Mouse (Mus musculus) embryonic stem cell, embryonic (primary cell): ENCODE measurements around the gene Nptxr.

Experiments used
- CTCF ChIA-PET, 4 experiments: fragments of 300-600 bp in 2 of 4; fragments of 350-600 bp in 2 of 4; sonication (Branson Sonifier 250); formaldehyde crosslinking; loops; one replicate each; lab custom pipeline; 2022; ENCODE audit warnings: inconsistent platforms in 2 of 4; lab: Charles Lee
- POLR2A ChIA-PET, 4 experiments: fragments of 300-600 bp in 2 of 4; fragments of 350-600 bp in 2 of 4; sonication (Branson Sonifier 250); formaldehyde crosslinking; loops; one replicate each; lab custom pipeline; 2022; ENCODE audit warnings: antibody characterized with exemption in 4 of 4, inconsistent platforms in 1 of 4; lab: Charles Lee

Nptxr gene

GRCm38 (mm10) chr15:79804352-79805071 is at the start of gene Nptxr:
TSS of gene Nptxr (minus strand) at chr15:79804766.
- CTCF ChIA-PET, result interaction anchor here (0.5 to 1.8 kb wide), 13 partner anchors 10 to 822 kb away, joined by 3 to 10 read pairs (median 4); no protein-coding TSS in a partner anchor
- POLR2A ChIA-PET, result interaction anchor here (0.6 to 3.5 kb wide), 47 partner anchors 9 to 454 kb away, joined by 3 to 26 read pairs (median 4); partner anchors contain the start of genes Atf4 (in 1 of the 4), Cby1 (in 1 of the 4), Dnal4 (in 1 of the 4) and Fam227a (in 1 of the 4)

- ChIA-PET POLR2A (interaction anchor here in 2 of 4 experiments (1.1 to 10.0 kb wide), 8 partner anchors 16 to 51 kb away, joined by 3 to 293 read pairs (median 4); partner anchors contain the start of genes Npcd (in 2 of the 2) and Cbx6 (in 1 of the 2)), CTCF (interaction anchor here (0.6 to 1.6 kb wide), 5 partner anchors 18 to 471 kb away, joined by 3 to 9 read pairs (median 4); no protein-coding TSS in a partner anchor)
These were observed 45.6 kb upstream of the Nptxr start for GRCm38 (mm10) chr15:79850143-79850542.

GRCm38 (mm10) chr15:79847100-79847499 is 42.5 kb upstream of the Nptxr start:
- ChIA-PET CTCF (interaction anchor here in 3 of 4 experiments (0.5 to 3.6 kb wide), 16 partner anchors 14 to 846 kb away, joined by 3 to 34 read pairs (median 4); partner anchors contain the start of genes Cbx6 (in 1 of the 3) and Npcd (in 1 of the 3)), POLR2A (interaction anchor here in 3 of 4 experiments (0.5 to 10.0 kb wide), 114 partner anchors 8 to 1853 kb away, joined by 3 to 293 read pairs (median 6); partner anchors contain the start of genes Cbx6 (in 3 of the 3), Cbx7 (in 3 of the 3), Npcd (in 3 of the 3) and Apobec3 (in 2 of the 3))

- ChIA-PET CTCF (interaction anchor here in 3 of 4 experiments (0.6 to 3.6 kb wide), 8 partner anchors 10 to 140 kb away, joined by 3 to 34 read pairs (median 4); partner anchors contain the start of genes Cbx6 (in 1 of the 3) and Npcd (in 1 of the 3)), POLR2A (interaction anchor here (0.6 to 10.0 kb wide), 113 partner anchors 8 to 691 kb away, joined by 3 to 293 read pairs (median 5); partner anchors contain the start of genes Cbx6 (in 3 of the 4), Npcd (in 3 of the 4), Apobec3 (in 2 of the 4) and Cbx7 (in 2 of the 4))
These were observed 41.4 kb upstream of the Nptxr start for GRCm38 (mm10) chr15:79845986-79846385.

GRCm38 (mm10) chr15:79842985-79843384 is 38.4 kb upstream of the Nptxr start:
- CTCF ChIA-PET, result interaction anchor here (0.6 to 2.5 kb wide), 8 partner anchors 10 to 185 kb away, joined by 3 to 24 read pairs (median 4); partner anchors contain the start of gene Fam227a (in 1 of the 4)
- POLR2A ChIA-PET, result interaction anchor here in 3 of 4 experiments (0.8 to 8.9 kb wide), 22 partner anchors 9 to 326 kb away, joined by 3 to 293 read pairs (median 4); partner anchors contain the start of genes Apobec3 (in 2 of the 3), Npcd (in 2 of the 3) and Cbx6 (in 1 of the 3)

- CTCF ChIA-PET, result interaction anchor here in 1 of 4 experiments (0.6 kb wide), 1 partner anchor 62 kb away, joined by 3 read pairs; no protein-coding TSS in a partner anchor
- POLR2A ChIA-PET, result interaction anchor here in 1 of 4 experiments (19.4 kb wide), 1 partner anchor 5 kb away, joined by 293 read pairs; no protein-coding TSS in a partner anchor
These were observed 35.7 kb upstream of the Nptxr start for GRCm38 (mm10) chr15:79840281-79840680.

GRCm38 (mm10) chr15:79834881-79835260 is 30.3 kb upstream of the Nptxr start:
- POLR2A ChIA-PET, result interaction anchor here in 3 of 4 experiments (0.6 to 19.4 kb wide), 6 partner anchors 11 to 174 kb away, joined by 3 to 293 read pairs (median 4); no protein-coding TSS in a partner anchor
- CTCF ChIA-PET, result interaction anchor here in 2 of 4 experiments (0.9 to 1.5 kb wide), 2 partner anchors 11 to 93 kb away, joined by 3 to 4 read pairs; no protein-coding TSS in a partner anchor

- CTCF ChIA-PET, result interaction anchor here in 3 of 4 experiments (0.5 to 3.4 kb wide), 11 partner anchors 10 to 611 kb away, joined by 3 to 34 read pairs (median 4); no protein-coding TSS in a partner anchor
These were observed 29.7 kb upstream of the Nptxr start, which contains the start of the genes Npcd and Cbx6 for GRCm38 (mm10) chr15:79834130-79834880. TSS of gene Npcd (minus strand) at chr15:79834237. TSS of gene Cbx6 (minus strand) at chr15:79834688.

GRCm38 (mm10) chr15:79833251-79834050 is 28.9 kb upstream of the Nptxr start:
- CTCF ChIA-PET, result interaction anchor here in 3 of 4 experiments (0.5 to 3.4 kb wide), 17 partner anchors 9 to 610 kb away, joined by 3 to 34 read pairs (median 5); partner anchors contain the start of gene Josd1 (in 1 of the 3)
- POLR2A ChIA-PET, result interaction anchor here in 3 of 4 experiments (0.7 to 19.4 kb wide), 41 partner anchors 7 to 431 kb away, joined by 3 to 293 read pairs (median 4); partner anchors contain the start of genes Atf4 (in 1 of the 3), Cby1 (in 1 of the 3), Fam227a (in 1 of the 3) and Kcnj4 (in 1 of the 3)

More at GRCm38 (mm10) chr15:79834130-79834880, 29.7 kb upstream of the Nptxr start, which contains the start of the genes Npcd and Cbx6:
- POLR2A ChIA-PET, result interaction anchor here in 3 of 4 experiments (0.6 to 19.4 kb wide), 37 partner anchors 8 to 430 kb away, joined by 3 to 293 read pairs (median 4); partner anchors contain the start of genes Atf4 (in 1 of the 3), Cby1 (in 1 of the 3), Fam227a (in 1 of the 3) and Rps19bp1 (in 1 of the 3)

- ChIA-PET POLR2A (interaction anchor here in 3 of 4 experiments (0.5 to 19.4 kb wide), 48 partner anchors 8 to 425 kb away, joined by 3 to 293 read pairs (median 4); partner anchors contain the start of genes Apobec3 (in 1 of the 3), Cbx7 (in 1 of the 3), Cby1 (in 1 of the 3) and Fam227a (in 1 of the 3)), CTCF (interaction anchor here (0.6 to 4.1 kb wide), 69 partner anchors 8 to 806 kb away, joined by 3 to 34 read pairs (median 4); partner anchors contain the start of genes Apobec3 (in 1 of the 4), Cbx7 (in 1 of the 4), Cby1 (in 1 of the 4) and Fam227a (in 1 of the 4))
These were observed 27.7 kb upstream of the Nptxr start for GRCm38 (mm10) chr15:79832064-79832900.

- CTCF ChIA-PET, result interaction anchor here (0.5 to 4.1 kb wide), 52 partner anchors 9 to 357 kb away, joined by 3 to 24 read pairs (median 4); partner anchors contain the start of genes Apobec3 (in 2 of the 4), Cby1 (in 1 of the 4), Fam227a (in 1 of the 4) and Nptxr (in 1 of the 4)
- POLR2A ChIA-PET, result interaction anchor here in 3 of 4 experiments (0.5 to 19.4 kb wide), 37 partner anchors 9 to 1423 kb away, joined by 3 to 293 read pairs (median 4); partner anchors contain the start of genes Atf4 (in 1 of the 3) and Josd1 (in 1 of the 3)
These were observed 25.8 kb upstream of the Nptxr start for GRCm38 (mm10) chr15:79830388-79830787.

GRCm38 (mm10) chr15:79829431-79829830 is 24.9 kb upstream of the Nptxr start:
- ChIA-PET CTCF (interaction anchor here in 3 of 4 experiments (0.9 to 4.1 kb wide), 19 partner anchors 14 to 237 kb away, joined by 3 to 24 read pairs (median 7); partner anchors contain the start of gene Apobec3 (in 1 of the 3)), POLR2A (interaction anchor here in 3 of 4 experiments (0.6 to 19.4 kb wide), 16 partner anchors 8 to 1422 kb away, joined by 3 to 293 read pairs (median 4); partner anchors contain the start of gene Josd1 (in 1 of the 3))

GRCm38 (mm10) chr15:79828366-79829035 is 23.9 kb upstream of the Nptxr start:
- CTCF ChIA-PET, result interaction anchor here (0.6 to 4.1 kb wide), 19 partner anchors 11 to 249 kb away, joined by 3 to 24 read pairs (median 4); no protein-coding TSS in a partner anchor
- POLR2A ChIA-PET, result interaction anchor here in 3 of 4 experiments (0.6 to 19.4 kb wide), 22 partner anchors 10 to 248 kb away, joined by 3 to 293 read pairs (median 4); partner anchors contain the start of gene Cbx7 (in 1 of the 3)
